Mouse (Mus musculus) liver, embryonic 12.5 days (tissue): Measurements from ENCODE around the gene Pms1. TPM values are rescaled to one million over a fixed set of nuclear protein-coding genes. Genes with fewer than 3 reads are reported as not detected.

Experiments used
- ATAC-seq: fragments of 200-750 bp; cut with Nextera tagmentation; 2 replicates; pipeline ENCODE4 v1.8.0; 2017; ENCODE audit warnings: moderate number of reproducible peaks, mild to moderate bottlenecking, moderate library complexity
- H3K27ac ChIP-seq: fragments of 300-500 bp; sonication (generic); 2 replicates; pipeline ENCODE4 v1.5.1; 2016; ENCODE audit warnings: mild to moderate bottlenecking
- H3K27me3 ChIP-seq: fragments of 300-500 bp; sonication (generic); replicated peaks from 2 replicates; pipeline ENCODE4 v1.6.1; 2016; ENCODE audit warnings: mild to moderate bottlenecking, moderate library complexity
- H3K36me3 ChIP-seq: fragments of 300-500 bp; sonication (generic); 2 replicates; pipeline ENCODE4 v1.6.1; 2016; ENCODE audit warnings: mild to moderate bottlenecking, moderate library complexity
- H3K4me1 ChIP-seq: fragments of 300-500 bp; sonication (generic); 2 replicates; pipeline ENCODE4 v1.6.1; 2016
- H3K4me2 ChIP-seq: fragments of 300-500 bp; sonication (generic); 2 replicates; pipeline ENCODE4 v1.6.1; 2016; ENCODE audit warnings: mild to moderate bottlenecking, moderate library complexity
- H3K4me3 ChIP-seq: fragments of 300-500 bp; sonication (generic); 2 replicates; pipeline ENCODE4 v1.5.1; 2016; ENCODE audit warnings: mild to moderate bottlenecking, moderate library complexity
- H3K9ac ChIP-seq: fragments of 300-500 bp; sonication (generic); 2 replicates; pipeline ENCODE4 v1.6.1; 2016; ENCODE audit warnings: mild to moderate bottlenecking, moderate library complexity
- H3K9me3 ChIP-seq: fragments of 300-500 bp; sonication (generic); replicated peaks from 2 replicates; pipeline ENCODE4 v1.6.1; 2016; ENCODE audit warnings: mild to moderate bottlenecking, moderate library complexity
- WGBS: fragments of 180-500 bp; shearing (Covaris S2); methylation state at CpG from one replicate; pipeline ENCODE4 v1.1.7; 2016; ENCODE audit not compliant: insufficient replicate concordance; 5-methylcytosine and 5-hydroxymethylcytosine counted together
- polyA plus RNA-seq: library from polyadenylated mRNA; unstranded; fragments of >200 nt; fragmentation: Nextera tagmentation; extraction: Ambion mirVana; gene quantifications from 2 replicates; pipeline ENCODE4 v1.2.1, GENCODE M21; 2016

The Pms1 gene
- polyA plus RNA-seq, 1 experiment from 2014 or later: 15.2 TPM

DNA sequence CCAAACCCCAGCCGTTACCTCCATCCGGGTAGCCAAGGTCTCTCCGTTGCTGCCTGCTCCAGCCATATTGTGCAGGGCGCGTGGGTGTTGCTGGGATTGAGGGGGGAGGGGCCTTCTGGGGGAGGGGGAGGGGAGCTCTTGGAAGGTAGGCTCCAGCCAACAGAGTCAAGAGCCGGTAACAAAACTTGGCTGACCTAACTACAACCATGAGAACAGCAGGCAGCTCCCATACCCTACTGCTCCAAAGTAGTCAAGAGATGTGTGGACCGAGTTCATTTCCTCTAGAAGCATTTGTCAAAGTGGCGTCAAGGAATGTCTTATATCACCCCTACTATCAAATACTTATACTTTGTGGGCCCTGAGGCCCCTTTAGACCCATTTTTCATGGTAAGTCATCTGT is 109.3 kb downstream of the Pms1 start, which contains the start of gene 1700019A02Rik:
1700019A02Rik (minus strand) TSS at position 101 of the 400 bp plus-strand sequence.
- H3K36me3 ChIP-seq: no peaks in the 10 kb centered on the region
- no peak for ATAC-seq
- no peak within 1 kb of the TSS for H3K4me3 ChIP-seq
- no peak within 1 kb of the TSS for H3K9ac ChIP-seq
- WGBS: 84% methylated on average over 8 of the region's 8 CpGs
- no peak within 1 kb of the TSS for H3K4me2 ChIP-seq
- H3K27me3 ChIP-seq: no peaks in the 10 kb centered on the region
- H3K9me3 ChIP-seq: no peaks in the 10 kb centered on the region
- no peak within 1 kb of the TSS for H3K27ac ChIP-seq
- H3K4me1 ChIP-seq: no peaks in the 10 kb centered on the region

DNA sequence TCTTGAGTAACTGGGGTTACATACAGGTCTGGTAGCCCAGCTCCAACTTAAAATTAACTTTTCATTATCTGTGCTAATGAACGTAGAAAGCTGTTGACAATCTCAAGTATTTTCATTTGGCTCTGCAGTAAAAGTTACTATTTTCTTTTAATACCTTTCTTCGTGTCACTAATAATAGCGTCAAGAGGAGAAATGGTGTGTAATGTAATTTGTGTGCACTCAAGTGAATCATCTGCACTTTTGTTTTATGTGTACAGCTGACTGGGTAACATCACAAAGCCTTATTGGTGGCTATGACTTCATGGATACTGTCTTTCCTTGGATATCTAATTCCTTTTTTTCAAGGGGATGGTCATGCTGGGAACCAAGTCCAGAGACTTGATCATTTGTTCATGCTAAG is 110.5 kb downstream of the Pms1 start:
- H3K27me3 ChIP-seq: no peaks in the 10 kb centered on the region
- ATAC-seq: no peak
- no peaks in the 10 kb centered on the region for H3K9me3 ChIP-seq
- 69% methylated on average over 3 of the region's 3 CpGs for WGBS
- H3K27ac ChIP-seq: no peak overlapping the region
- H3K4me1 ChIP-seq: no peaks in the 10 kb centered on the region
- no peak overlapping the region for H3K9ac ChIP-seq
- no peaks in the 10 kb centered on the region for H3K36me3 ChIP-seq
- H3K4me3 ChIP-seq: no peak overlapping the region
- no peak overlapping the region for H3K4me2 ChIP-seq

DNA sequence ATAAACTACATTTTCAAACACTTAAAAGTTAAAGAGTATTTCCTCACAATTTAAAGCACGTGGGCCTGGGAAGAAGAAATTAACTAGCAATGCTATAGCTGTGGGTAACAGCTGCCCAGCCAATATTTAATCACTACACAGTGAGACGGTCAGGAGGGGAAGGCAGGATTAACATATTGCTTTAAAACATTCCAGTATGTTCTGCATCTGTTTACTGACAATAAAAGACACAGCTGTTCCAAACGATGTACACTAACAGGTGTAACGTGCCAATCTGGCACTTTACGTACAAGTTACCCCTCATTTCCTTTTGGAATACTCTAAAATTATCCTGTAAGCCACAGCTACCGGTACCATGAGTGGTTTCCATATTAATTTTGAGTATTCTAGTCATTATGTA is 139.1 kb downstream of the Pms1 start:
- H3K27me3 ChIP-seq: no peaks in the 10 kb centered on the region
- no peak overlapping the region for H3K9ac ChIP-seq
- ATAC-seq: no peak
- WGBS: 77% methylated on average over 6 of the region's 6 CpGs
- no peaks in the 10 kb centered on the region for H3K36me3 ChIP-seq
- H3K4me3 ChIP-seq: no peak overlapping the region
- H3K27ac ChIP-seq: no peak overlapping the region
- H3K9me3 ChIP-seq: no peaks in the 10 kb centered on the region
- H3K4me2 ChIP-seq: no peak overlapping the region
- H3K4me1 ChIP-seq: no peaks in the 10 kb centered on the region

Other genes starting within 250 kb of the Pms1 start
- 0.07 and 0.22 TPM in 2 replicates for gene Mstn, start 235.4 kb downstream of the Pms1 start, polyA plus RNA-seq
- gene 1700019A02Rik, start 109.4 kb downstream of the Pms1 start, polyA plus RNA-seq: not detected in 2 replicates
- gene Ormdl1, start 77 bp upstream of the Pms1 start, polyA plus RNA-seq: 31.8 and 33.0 TPM in 2 replicates
- not detected in 2 replicates for gene Gm28778, start 93 bp upstream of the Pms1 start, polyA plus RNA-seq
- gene Osgepl1, start 16.6 kb upstream of the Pms1 start, polyA plus RNA-seq: 25.6 and 26.1 TPM in 2 replicates
- gene Asdurf, start 55.6 kb upstream of the Pms1 start, polyA plus RNA-seq: not detected in 2 replicates
- gene Gm28551, start 55.6 kb upstream of the Pms1 start, polyA plus RNA-seq: 0.33 and 0.36 TPM in 2 replicates
- 68.4 and 69.0 TPM in 2 replicates for gene Asnsd1, start 55.7 kb upstream of the Pms1 start, polyA plus RNA-seq